Mouse (Mus musculus): Measurements from ENCODE around the gene Ropn1l. TPM values are rescaled to one million over a fixed set of nuclear protein-coding genes. Genes with fewer than 3 reads are reported as not detected.

The Ropn1l gene
- polyA plus RNA-seq, 1 experiment, result 5.3 TPM

GRCm38 (mm10) chr15:31407490-31407889 lies 46.0 kb downstream of the Ropn1l start:
- no peak for DNase-seq (ENCODE audit: low read depth)

GRCm38 (mm10) chr15:31406881-31407280 lies 46.7 kb downstream of the Ropn1l start:
- no peak for DNase-seq (ENCODE audit: low read depth)

GRCm38 (mm10) chr15:31404346-31404745 lies 49.2 kb downstream of the Ropn1l start:
- DNase-seq (ENCODE audit: low read depth), result no peak

GRCm38 (mm10) chr15:31402200-31402892 lies 51.2 kb downstream of the Ropn1l start:
- DNase-seq (ENCODE audit: low read depth), result no peak

GRCm38 (mm10) chr15:31400974-31401373 lies 52.6 kb downstream of the Ropn1l start:
- no peak for DNase-seq (ENCODE audit: low read depth)

- no peak for DNase-seq (ENCODE audit: low read depth)
These were observed 54.8 kb downstream of the Ropn1l start for GRCm38 (mm10) chr15:31398769-31399168.

GRCm38 (mm10) chr15:31397379-31397778 lies 56.2 kb downstream of the Ropn1l start:
- no peak for DNase-seq (ENCODE audit: low read depth)

- DNase-seq (ENCODE audit: low read depth), result no peak
These were observed 56.8 kb downstream of the Ropn1l start for GRCm38 (mm10) chr15:31396755-31397154.

- DNase-seq (ENCODE audit: low read depth), result no peak
These were observed 57.6 kb downstream of the Ropn1l start for GRCm38 (mm10) chr15:31395986-31396385.

- DNase-seq (ENCODE audit: low read depth), result no peak
These were observed 60.1 kb downstream of the Ropn1l start for GRCm38 (mm10) chr15:31393402-31393801.

GRCm38 (mm10) chr15:31392705-31393104 lies 60.8 kb downstream of the Ropn1l start:
- no peak for DNase-seq (ENCODE audit: low read depth)

GRCm38 (mm10) chr15:31392135-31392534 lies 61.4 kb downstream of the Ropn1l start:
- no peak for DNase-seq (ENCODE audit: low read depth)

Other genes starting within 250 kb of the Ropn1l start
- 126 and 208 TPM in 2 replicates for gene Dap, start 229.4 kb downstream of the Ropn1l start, polyA plus RNA-seq (2012; rRNA removed)
- 0.45 and 0.98 TPM in 2 replicates for gene Ankrd33b, start 86.0 kb downstream of the Ropn1l start, polyA plus RNA-seq (2012; rRNA removed)
- gene March6, start 77.3 kb upstream of the Ropn1l start, polyA plus RNA-seq (2012; rRNA removed), result 23.7 and 30.6 TPM in 2 replicates
- gene Cmbl, start 111.7 kb upstream of the Ropn1l start, polyA plus RNA-seq (2012; rRNA removed), result 118 and 150 TPM in 2 replicates
- gene Cct5, start 148.1 kb upstream of the Ropn1l start, polyA plus RNA-seq (2012; rRNA removed), result 103 and 106 TPM in 2 replicates
- 8.3 and 9.8 TPM in 2 replicates for gene Fam173b, start 148.1 kb upstream of the Ropn1l start, polyA plus RNA-seq (2012; rRNA removed)

Measured in gonadal fat pad, adult 2 months (tissue).